Mouse (Mus musculus): Measurements from ENCODE around the gene Fxyd2. TPM values are rescaled to one million over a fixed set of nuclear protein-coding genes. Genes with fewer than 3 reads are reported as not detected.

Gene Fxyd2
- polyA plus RNA-seq, 1 experiment, result 23.9 TPM

GRCm38 (mm10) chr9:45402957-45403356 lies 3.5 kb downstream of the Fxyd2 start:
- 43% methylated on average over 2 of the region's 2 CpGs for WGBS
- Histone ChIP-seq H3K27ac (ENCODE audit: insufficient read depth, low read length) (no peak overlapping the region), H3K4me3 (ENCODE audit: extremely low read depth, insufficient read depth, insufficient read length) (no peak overlapping the region), H3K4me1 (ENCODE audit: control insufficient read depth, insufficient read depth, insufficient read length) (no peaks in the 10 kb centered on the region), H3K36me3 (ENCODE audit: control insufficient read depth, insufficient read depth, low read length) (no peaks in the 10 kb centered on the region), H3K27me3 (ENCODE audit: control insufficient read depth, insufficient read depth, low read length) (no peaks in the 10 kb centered on the region; the same call in 1 of the 2 replicates)
- no peak for DNase-seq (ENCODE audit: low read depth in 1 of 2, low spot score in 2 of 2)
- no peak for TF ChIP-seq CTCF (IDR thresholded peaks at IDR 0.05; ENCODE audit: extremely low read depth, insufficient read depth, insufficient read length, insufficient replicate concordance)
- TF ChIP-seq POLR2A (IDR thresholded peaks at IDR 0.05; ENCODE audit: low read depth, low read length), result no peak

DNA sequence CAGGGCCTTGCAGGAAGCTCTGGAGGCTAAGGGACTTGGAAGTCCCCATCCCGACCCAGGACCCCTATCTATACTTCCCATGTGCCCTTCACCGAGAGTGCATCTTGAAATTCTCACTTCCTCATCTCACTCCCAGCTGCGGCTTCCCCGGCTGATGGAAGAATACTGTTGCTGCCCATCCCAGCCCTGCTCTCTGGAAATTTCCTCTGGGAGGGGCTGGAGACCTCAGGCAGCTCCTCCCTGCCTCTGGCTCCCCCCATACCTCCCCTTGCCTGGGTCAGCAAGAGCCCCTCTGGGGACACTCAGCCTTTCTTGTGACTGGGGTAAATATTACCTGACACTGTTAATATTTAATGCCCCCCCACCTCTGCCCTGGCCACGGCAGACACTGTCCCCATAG lies 6.2 kb downstream of the Fxyd2 start:
- WGBS, result 21% methylated on average over 5 of the region's 5 CpGs
- Histone ChIP-seq H3K27me3 (ENCODE audit: control insufficient read depth, insufficient read depth, low read length) (no peaks in the 10 kb centered on the region; the same call in 1 of the 2 replicates), H3K36me3 (ENCODE audit: control insufficient read depth, insufficient read depth, low read length) (no peaks in the 10 kb centered on the region), H3K27ac (ENCODE audit: insufficient read depth, low read length) (no peak overlapping the region), H3K4me3 (ENCODE audit: extremely low read depth, insufficient read depth, insufficient read length) (no peak overlapping the region), H3K4me1 (ENCODE audit: control insufficient read depth, insufficient read depth, insufficient read length) (no peaks in the 10 kb centered on the region; the same call in 1 of the 2 replicates)
- TF ChIP-seq CTCF (IDR thresholded peaks at IDR 0.05; ENCODE audit: extremely low read depth, insufficient read depth, insufficient read length, insufficient replicate concordance) (no peak), POLR2A (IDR thresholded peaks at IDR 0.05; ENCODE audit: low read depth, low read length) (no peak)
- DNase-seq (ENCODE audit: low read depth in 1 of 2, low spot score in 2 of 2), result no peak

GRCm38 (mm10) chr9:45406808-45407207 lies 7.3 kb downstream of the Fxyd2 start:
- no peaks in the 10 kb centered on the region; the same call in 1 of the 2 replicates for H3K4me1 ChIP-seq (ENCODE audit: control insufficient read depth, insufficient read depth, insufficient read length)
- no peaks in the 10 kb centered on the region for H3K36me3 ChIP-seq (ENCODE audit: control insufficient read depth, insufficient read depth, low read length)
- WGBS, result 90% methylated on average over 3 of the region's 3 CpGs
- no peak for TF ChIP-seq CTCF (IDR thresholded peaks at IDR 0.05; ENCODE audit: extremely low read depth, insufficient read depth, insufficient read length, insufficient replicate concordance)
- no peak for TF ChIP-seq POLR2A (IDR thresholded peaks at IDR 0.05; ENCODE audit: low read depth, low read length)
- H3K27me3 ChIP-seq (ENCODE audit: control insufficient read depth, insufficient read depth, low read length), result no peaks in the 10 kb centered on the region; the same call in 1 of the 2 replicates
- H3K27ac ChIP-seq (ENCODE audit: insufficient read depth, low read length), result no peak overlapping the region
- no peak for DNase-seq (ENCODE audit: low read depth in 1 of 2, low spot score in 2 of 2)
- no peak overlapping the region for H3K4me3 ChIP-seq (ENCODE audit: extremely low read depth, insufficient read depth, insufficient read length)

GRCm38 (mm10) chr9:45407706-45408675 lies 8.5 kb downstream of the Fxyd2 start:
- peak; percentile 69; the same call in 1 of the 2 replicates for TF ChIP-seq CTCF (IDR thresholded peaks at IDR 0.05; ENCODE audit: extremely low read depth, insufficient read depth, insufficient read length, insufficient replicate concordance)
- no peak for TF ChIP-seq POLR2A (IDR thresholded peaks at IDR 0.05; ENCODE audit: low read depth, low read length)
- Histone ChIP-seq H3K4me1 (ENCODE audit: control insufficient read depth, insufficient read depth, insufficient read length) (peaks cover 3% of the 10 kb centered on the region; the same call in 1 of the 2 replicates), H3K4me3 (ENCODE audit: extremely low read depth, insufficient read depth, insufficient read length) (0 out of 2 replicates have a peak overlapping the region, but pooled peaks have one; percentile 15), H3K36me3 (ENCODE audit: control insufficient read depth, insufficient read depth, low read length) (no peaks in the 10 kb centered on the region), H3K27ac (ENCODE audit: insufficient read depth, low read length) (no peak overlapping the region), H3K27me3 (ENCODE audit: control insufficient read depth, insufficient read depth, low read length) (no peaks in the 10 kb centered on the region)
- DNase-seq (ENCODE audit: low read depth in 1 of 2, low spot score in 2 of 2), result peak in 1 of 2 experiments; percentile 41
- 49% methylated on average over 33 of the region's 33 CpGs for WGBS

- DNase-seq (ENCODE audit: low read depth in 1 of 2, low spot score in 2 of 2), result no peak
- Histone ChIP-seq H3K36me3 (ENCODE audit: control insufficient read depth, insufficient read depth, low read length) (no peaks in the 10 kb centered on the region), H3K4me1 (ENCODE audit: control insufficient read depth, insufficient read depth, insufficient read length) (peaks cover 3% of the 10 kb centered on the region; the same call in 1 of the 2 replicates), H3K27me3 (ENCODE audit: control insufficient read depth, insufficient read depth, low read length) (no peaks in the 10 kb centered on the region), H3K4me3 (ENCODE audit: extremely low read depth, insufficient read depth, insufficient read length) (no peak overlapping the region), H3K27ac (ENCODE audit: insufficient read depth, low read length) (no peak overlapping the region)
- TF ChIP-seq CTCF (IDR thresholded peaks at IDR 0.05; ENCODE audit: extremely low read depth, insufficient read depth, insufficient read length, insufficient replicate concordance), result no peak
- WGBS, result 71% methylated on average over 5 of the region's 5 CpGs
Measured at GRCm38 (mm10) chr9:45410193-45410592, 10.7 kb downstream of the Fxyd2 start.

DNA sequence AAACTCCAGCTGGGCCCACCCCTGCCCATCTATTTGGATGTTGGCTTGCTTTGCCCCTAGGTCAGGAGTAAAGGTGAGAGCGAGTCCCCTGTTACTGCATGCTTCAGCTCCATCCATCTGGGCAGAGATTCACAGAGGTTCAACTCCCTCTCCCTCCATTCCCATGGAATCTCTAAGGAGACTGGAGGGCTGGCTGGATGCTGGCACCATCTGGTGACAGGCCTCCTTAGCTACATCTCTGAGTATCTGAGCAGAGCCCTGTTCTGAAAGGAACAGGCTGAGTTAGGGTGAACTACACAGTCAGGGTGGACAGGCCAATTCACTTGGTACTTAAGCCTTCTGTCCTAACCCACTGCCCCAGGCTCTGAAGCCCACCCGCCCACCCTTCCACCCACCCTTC lies 11.1 kb downstream of the Fxyd2 start:
- peaks cover 3% of the 10 kb centered on the region; the same call in 1 of the 2 replicates for H3K4me1 ChIP-seq (ENCODE audit: control insufficient read depth, insufficient read depth, insufficient read length)
- WGBS, result 86% methylated on average over 2 of the region's 2 CpGs
- H3K27me3 ChIP-seq (ENCODE audit: control insufficient read depth, insufficient read depth, low read length), result no peaks in the 10 kb centered on the region
- no peak for TF ChIP-seq CTCF (IDR thresholded peaks at IDR 0.05; ENCODE audit: extremely low read depth, insufficient read depth, insufficient read length, insufficient replicate concordance)
- no peak for TF ChIP-seq POLR2A (IDR thresholded peaks at IDR 0.05; ENCODE audit: low read depth, low read length)
- DNase-seq (ENCODE audit: low read depth in 1 of 2, low spot score in 2 of 2), result no peak
- no peaks in the 10 kb centered on the region for H3K36me3 ChIP-seq (ENCODE audit: control insufficient read depth, insufficient read depth, low read length)
- H3K4me3 ChIP-seq (ENCODE audit: extremely low read depth, insufficient read depth, insufficient read length), result no peak overlapping the region
- H3K27ac ChIP-seq (ENCODE audit: insufficient read depth, low read length), result no peak overlapping the region

Data from spleen, adult 2 months (tissue).